Mouse (Mus musculus): ENCODE data around the gene Olfr167. TPM values are rescaled to one million over a fixed set of nuclear protein-coding genes. Genes with fewer than 3 reads are reported as not detected.
"Not testable (repeated sequence)": the region's sequence is repeated elsewhere in the genome, so short reads cannot be mapped to it uniquely, and the experiment has no call there.

Olfr167 gene
- total RNA-seq (2018; cell fraction: chromatin; rRNA removed): not detected
- not detected for total RNA-seq (2018; cell fraction: cytosol; rRNA removed)
- total RNA-seq (2018; cell fraction: nucleus; rRNA removed): not detected
- not detected in 3 replicates for polyA plus RNA-seq (2018)

- Histone ChIP-seq H3K27ac (no peak within 1 kb of the TSS), H3K4me3 (ENCODE audit: inconsistent target) (no peak within 1 kb of the TSS), H3K36me3 (ENCODE audit: inconsistent target) (no peaks in the 10 kb centered on the region), H3K79me2 (ENCODE audit: inconsistent target) (no peaks in the 10 kb centered on the region)
- WGBS (ENCODE audit: missing documents): 83% methylated on average over 2 of the region's 2 CpGs
Measured at GRCm38 (mm10) chr16:19522166-19522565, at the start of gene Olfr167. Olfr167 (minus strand) TSS chr16:19522266.

- no CpG with 5 or more reads among the region's 2 CpGs for WGBS (ENCODE audit: missing documents)
Measured at GRCm38 (mm10) chr16:19571709-19572108, 49.6 kb upstream of the Olfr167 start, which contains the start of gene Olfr169. Olfr169 (minus strand) TSS chr16:19571809.

GRCm38 (mm10) chr16:19553429-19553828 lies 31.4 kb upstream of the Olfr167 start:
- not testable (repeated sequence) for H3K27ac ChIP-seq; H3K36me3 ChIP-seq (ENCODE audit: inconsistent target); H3K4me3 ChIP-seq (ENCODE audit: inconsistent target); H3K79me2 ChIP-seq (ENCODE audit: inconsistent target)
- WGBS (ENCODE audit: missing documents): 92% methylated on average over 6 of the region's 7 CpGs

More at GRCm38 (mm10) chr16:19571709-19572108, 49.6 kb upstream of the Olfr167 start, which contains the start of gene Olfr169:
- H3K79me2 ChIP-seq (ENCODE audit: inconsistent target); H3K27ac ChIP-seq; H3K36me3 ChIP-seq (ENCODE audit: inconsistent target); H3K4me3 ChIP-seq (ENCODE audit: inconsistent target): not testable (repeated sequence)

- not testable (repeated sequence) for H3K79me2 ChIP-seq (ENCODE audit: inconsistent target); H3K27ac ChIP-seq; H3K36me3 ChIP-seq (ENCODE audit: inconsistent target); H3K4me3 ChIP-seq (ENCODE audit: inconsistent target)
- no CpG with 5 or more reads among the region's 3 CpGs for WGBS (ENCODE audit: missing documents)
Measured at GRCm38 (mm10) chr16:19552246-19552645, 30.2 kb upstream of the Olfr167 start.

GRCm38 (mm10) chr16:19535455-19535854 lies 13.4 kb upstream of the Olfr167 start, which contains the start of gene Olfr168:
Olfr168 (minus strand) TSS chr16:19535555.
- no peaks in the 10 kb centered on the region for H3K79me2 ChIP-seq (ENCODE audit: inconsistent target)
- no peak within 1 kb of the TSS for H3K4me3 ChIP-seq (ENCODE audit: inconsistent target)
- no peak within 1 kb of the TSS for H3K27ac ChIP-seq
- no peaks in the 10 kb centered on the region for H3K36me3 ChIP-seq (ENCODE audit: inconsistent target)

GRCm38 (mm10) chr16:19483394-19483793 lies 38.7 kb downstream of the Olfr167 start, which contains the start of gene Olfr166:
Olfr166 (plus strand) TSS chr16:19483694.
- Histone ChIP-seq H3K79me2 (ENCODE audit: inconsistent target) (no peaks in the 10 kb centered on the region), H3K36me3 (ENCODE audit: inconsistent target) (no peaks in the 10 kb centered on the region), H3K27ac (no peak within 1 kb of the TSS), H3K4me3 (ENCODE audit: inconsistent target) (no peak within 1 kb of the TSS)

- H3K27ac ChIP-seq: no peak overlapping the region
- H3K4me3 ChIP-seq (ENCODE audit: inconsistent target): no peak overlapping the region
- H3K36me3 ChIP-seq (ENCODE audit: inconsistent target): no peaks in the 10 kb centered on the region
- 100% methylated on average over 1 of the region's 1 CpGs for WGBS (ENCODE audit: missing documents)
- H3K79me2 ChIP-seq (ENCODE audit: inconsistent target): no peaks in the 10 kb centered on the region
Measured at GRCm38 (mm10) chr16:19464365-19464764, 57.7 kb downstream of the Olfr167 start.

Other genes with a start within 250 kb of the Olfr167 start
- not detected in 3 replicates for gene Olfr164, start 208.2 kb downstream of the Olfr167 start, polyA plus RNA-seq (2018)
- gene Olfr165, start 99.1 kb downstream of the Olfr167 start, polyA plus RNA-seq (2018): not detected in 3 replicates
- gene Olfr166, start 38.6 kb downstream of the Olfr167 start, polyA plus RNA-seq (2018): not detected in 3 replicates
- gene Olfr168, start 13.3 kb upstream of the Olfr167 start, polyA plus RNA-seq (2018): not detected in 3 replicates
- gene Olfr169, start 49.5 kb upstream of the Olfr167 start, polyA plus RNA-seq (2018): not detected in 3 replicates
- not detected in 3 replicates for gene Olfr170, start 89.6 kb upstream of the Olfr167 start, polyA plus RNA-seq (2018)
- not detected in 3 replicates for gene Olfr171, start 107.7 kb upstream of the Olfr167 start, polyA plus RNA-seq (2018)
- gene Lamp3, start 184.1 kb upstream of the Olfr167 start, polyA plus RNA-seq (2018): not detected in 3 replicates
- gene B3gnt5, start 237.9 kb upstream of the Olfr167 start, polyA plus RNA-seq (2018): 0.46 to 1.4 TPM (median 0.54 TPM) in 3 replicates